Mouse (Mus musculus): Measurements from ENCODE around the gene Ube2e1. TPM values are rescaled to one million over a fixed set of nuclear protein-coding genes. Genes with fewer than 3 reads are reported as not detected.
"Not testable (repeated sequence)": the region's sequence is repeated elsewhere in the genome, so short reads cannot be mapped to it uniquely, and the experiment has no call there.

Gene Ube2e1
- total RNA-seq, 2 experiments from 2014 or later: 96.6 to 102 TPM

DNA sequence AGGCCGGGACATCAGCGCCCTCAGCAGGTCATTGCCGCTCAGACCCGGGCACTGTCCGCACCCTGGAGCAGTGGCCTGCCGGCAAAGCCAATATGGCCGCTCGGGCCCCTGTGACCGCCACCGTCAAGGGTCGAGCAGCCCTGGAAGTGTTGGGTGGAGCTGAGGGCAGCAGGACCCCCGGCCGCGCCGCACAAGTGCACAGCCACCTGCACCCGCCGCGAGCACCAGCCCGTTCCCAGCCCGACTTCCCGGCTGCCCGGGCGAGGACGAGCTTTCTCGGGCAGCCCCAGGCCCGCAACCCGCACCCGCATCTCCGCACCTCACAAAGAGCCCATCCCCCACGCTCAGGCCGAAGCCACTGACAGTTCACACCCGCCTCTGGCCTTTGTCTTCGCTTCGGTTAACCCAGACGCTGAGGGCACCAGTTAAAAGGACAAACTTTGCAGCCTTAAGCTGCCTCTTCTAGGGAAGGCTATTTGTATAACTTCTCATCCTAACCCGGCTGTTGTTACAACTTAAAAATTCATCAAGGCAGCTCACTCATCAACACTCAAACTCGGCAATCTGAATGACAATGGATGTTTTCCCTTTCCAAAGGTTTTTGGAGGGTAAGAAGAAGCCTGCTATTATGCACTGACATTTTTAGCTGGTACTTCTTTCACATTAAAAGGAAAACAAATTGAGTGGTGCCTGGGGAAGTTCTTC, 4.5 kb downstream of the Ube2e1 start:
- peak; percentile 25 to 26 for DNase-seq (ENCODE audit: low spot score in 2 of 2)

DNA sequence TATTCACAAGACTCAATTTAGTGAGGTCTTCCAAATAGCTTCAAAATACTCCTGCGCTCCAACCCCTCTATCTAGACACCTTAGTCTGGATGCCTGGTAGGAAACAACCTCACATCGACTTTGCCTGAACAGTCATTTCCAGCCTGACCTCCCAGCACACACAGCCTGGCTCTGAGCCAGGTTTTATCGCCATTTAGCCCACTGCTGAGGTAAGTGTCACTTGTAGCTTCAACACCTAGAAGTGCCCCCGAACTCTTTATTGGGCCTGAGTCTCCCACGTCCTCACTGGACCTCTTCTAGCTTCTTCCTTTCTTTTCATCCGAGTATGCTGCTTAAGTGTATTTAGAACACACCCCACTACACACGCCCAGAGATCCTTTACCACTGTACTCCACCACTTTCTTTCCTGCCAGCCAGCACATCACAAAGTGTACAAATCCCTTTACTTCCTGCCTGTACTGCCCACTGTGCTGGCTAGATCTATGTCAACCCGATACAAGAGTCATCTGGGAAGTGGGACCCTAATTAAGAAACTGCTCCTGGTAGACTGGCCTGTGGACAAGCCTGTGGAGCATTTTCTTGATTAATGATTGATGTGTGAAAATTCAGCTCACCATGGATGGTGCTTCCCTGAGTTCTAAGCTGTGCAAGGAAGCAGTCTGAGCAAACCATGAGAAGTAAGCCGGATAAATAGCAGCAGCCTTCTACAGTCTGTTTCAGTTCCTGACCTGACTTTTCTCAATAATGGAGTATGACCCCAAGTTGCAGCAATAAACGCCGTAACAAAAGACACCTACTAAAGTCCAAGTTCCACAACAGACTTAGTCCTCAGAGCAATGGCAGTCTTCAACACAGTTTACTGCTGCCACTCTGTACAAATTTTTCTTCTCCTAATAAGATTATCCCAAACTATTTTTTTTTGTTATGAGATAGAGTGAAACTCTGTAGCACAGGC, 13.9 kb downstream of the Ube2e1 start:
- no peak for DNase-seq (ENCODE audit: low spot score in 2 of 2)

DNA sequence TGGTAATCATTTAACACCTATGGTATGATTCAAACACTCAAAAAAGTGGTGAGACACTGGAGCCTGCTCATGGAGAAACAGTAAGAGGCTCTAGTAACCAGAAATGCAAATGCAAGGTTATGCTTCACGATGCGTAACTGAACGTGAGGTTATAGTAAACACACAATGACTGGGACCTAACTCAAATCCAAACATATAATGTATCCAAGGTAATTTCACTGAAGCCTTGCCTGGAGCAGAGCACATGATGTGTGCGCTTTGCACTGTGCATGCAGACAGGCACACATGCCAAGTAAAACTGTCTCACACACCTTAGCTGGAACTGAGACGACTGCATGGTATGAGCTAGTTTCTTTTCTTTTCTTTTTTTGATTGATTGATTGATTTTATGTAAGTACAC, 27.5 kb downstream of the Ube2e1 start:
- DNase-seq (ENCODE audit: low spot score in 2 of 2): no peak

DNA sequence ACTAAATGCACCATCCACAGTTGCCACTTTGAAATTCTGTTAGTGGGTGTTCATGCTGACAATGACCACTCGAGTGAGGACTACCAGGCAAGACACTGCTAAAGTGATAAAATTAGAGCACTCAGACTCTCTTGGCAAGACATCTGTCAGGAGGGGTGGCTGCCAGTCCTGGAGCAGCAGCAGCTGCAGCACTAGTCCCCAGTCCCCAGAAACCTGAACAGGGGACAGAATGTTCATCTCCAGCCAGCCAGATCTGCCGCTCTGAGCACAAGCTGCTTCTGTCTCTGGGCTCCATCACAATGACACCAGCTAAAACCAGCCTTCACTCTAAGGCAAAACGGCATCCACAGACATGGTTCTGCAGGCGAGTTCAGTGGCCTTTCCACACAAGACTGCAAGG, 28.4 kb downstream of the Ube2e1 start:
- DNase-seq (ENCODE audit: low spot score in 2 of 2): peak in 1 of 2 experiments; percentile 27

DNA sequence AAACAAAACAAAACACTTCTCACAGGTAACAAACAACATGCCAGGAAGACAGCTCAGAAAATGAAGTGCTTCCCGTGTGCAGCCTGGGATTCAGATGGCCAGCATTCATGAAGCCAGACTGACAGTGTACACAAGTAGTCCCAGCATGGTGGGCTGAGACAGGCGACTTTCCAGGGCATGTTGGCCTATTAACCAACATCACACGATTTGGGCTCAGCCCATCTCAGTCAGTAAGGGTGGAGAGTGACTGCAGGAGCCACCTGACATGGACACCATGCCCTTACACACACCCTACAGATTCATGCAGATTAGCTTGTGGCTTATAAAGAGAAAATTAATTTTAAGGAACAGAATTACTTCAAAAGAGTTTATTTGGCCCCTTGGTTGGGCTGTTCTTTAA, 28.9 kb downstream of the Ube2e1 start:
- no peak for DNase-seq (ENCODE audit: low spot score in 2 of 2)

DNA sequence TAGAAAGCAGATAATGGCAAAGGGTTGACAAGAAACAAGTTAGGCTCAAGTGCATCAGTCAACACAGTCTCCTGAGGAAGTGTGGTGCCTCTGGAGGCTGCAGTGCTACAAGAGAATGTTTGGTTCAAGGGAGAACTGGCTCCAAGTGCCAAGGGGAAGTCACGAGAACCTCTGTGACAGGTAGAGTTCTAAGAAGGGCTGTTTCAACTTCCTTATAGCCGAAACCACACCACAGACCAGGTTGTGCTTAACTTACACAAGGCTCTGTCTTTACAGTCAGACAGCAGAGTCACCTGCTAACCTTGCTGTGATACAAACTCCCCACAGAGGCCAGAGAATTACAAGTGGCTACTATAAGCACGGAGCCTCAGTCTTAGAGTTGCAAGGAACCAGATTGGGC, 30.1 kb downstream of the Ube2e1 start:
- DNase-seq (ENCODE audit: low spot score in 2 of 2): no peak

DNA sequence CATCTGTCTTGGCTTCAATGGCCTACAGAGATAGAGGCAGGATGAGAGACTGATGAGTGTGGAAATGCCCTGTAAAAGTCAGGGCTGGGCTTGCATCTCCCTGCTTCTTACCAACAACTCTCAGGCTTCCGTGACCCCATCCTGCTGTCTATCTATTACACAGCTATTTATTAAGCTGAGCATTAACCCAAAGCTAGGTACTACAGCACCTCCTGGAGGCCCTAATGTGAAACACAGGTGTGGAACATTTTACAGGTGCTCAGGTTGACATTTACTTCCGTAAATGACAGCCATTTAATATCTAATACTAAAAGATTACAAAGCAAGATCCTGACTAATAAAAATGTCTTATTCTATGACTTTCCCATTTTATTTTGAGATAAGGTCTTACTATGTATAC, 31.0 kb downstream of the Ube2e1 start:
- DNase-seq (ENCODE audit: low spot score in 2 of 2): no peak

DNA sequence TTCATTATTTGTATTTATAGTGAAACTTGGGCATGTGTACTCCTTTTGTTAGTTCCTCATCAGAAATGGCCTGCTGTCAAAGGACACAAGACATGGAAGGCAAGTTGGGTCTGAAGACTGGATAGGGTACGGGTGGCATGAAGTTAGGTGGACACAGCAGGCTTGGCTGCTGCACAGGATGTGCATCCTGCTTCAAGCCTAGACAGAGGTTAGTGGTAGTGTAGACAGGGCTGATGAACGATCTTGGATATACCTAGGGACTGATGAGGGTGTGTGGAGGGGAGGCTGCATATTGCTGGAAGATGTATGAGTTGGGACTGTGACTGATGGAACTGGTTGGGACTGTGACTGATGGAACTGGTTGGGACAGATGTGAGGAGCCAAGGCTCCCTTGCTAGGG, 32.8 kb downstream of the Ube2e1 start:
- DNase-seq (ENCODE audit: low spot score in 2 of 2): no peak

DNA sequence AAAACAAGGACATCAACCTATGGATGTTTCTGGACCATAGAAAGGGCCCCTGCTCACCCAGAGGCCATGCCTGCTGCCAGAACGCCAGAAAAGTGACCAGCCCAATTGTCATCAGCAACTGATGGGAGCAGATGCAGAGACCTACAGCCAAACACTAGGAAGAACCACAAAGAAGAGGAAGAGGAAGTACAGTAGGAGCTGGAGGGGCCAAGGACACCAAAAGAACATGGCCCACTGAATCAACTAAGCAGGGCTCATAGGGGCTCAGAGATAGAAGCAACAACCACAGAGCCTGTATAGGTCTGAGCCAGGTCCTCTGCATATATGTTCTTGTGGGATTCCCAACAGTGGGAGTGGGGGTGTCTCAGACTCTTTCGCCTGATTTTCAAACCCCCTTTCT, 34.2 kb downstream of the Ube2e1 start:
- DNase-seq (ENCODE audit: low spot score in 2 of 2): no peak

DNA sequence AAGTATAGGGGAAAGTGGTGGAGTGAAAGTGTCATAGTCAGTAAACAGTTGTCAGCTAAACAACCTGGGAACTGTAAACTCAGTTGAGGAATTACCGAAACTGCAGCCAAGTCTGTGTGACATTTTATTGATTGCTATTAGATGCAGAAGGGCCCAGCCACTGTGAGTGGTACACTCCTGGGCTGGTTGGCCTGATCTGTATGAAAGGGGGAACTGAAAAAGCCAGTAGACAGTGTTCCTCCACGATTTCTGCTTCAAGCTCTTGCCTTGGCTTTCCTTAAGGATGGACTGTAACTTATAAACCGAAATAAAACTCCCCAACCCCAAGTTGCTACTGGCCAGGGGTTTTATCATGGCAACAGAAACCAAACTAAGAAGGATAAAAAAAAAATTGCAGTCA, 39.1 kb downstream of the Ube2e1 start:
- no peak for DNase-seq (ENCODE audit: low spot score in 2 of 2)

DNA sequence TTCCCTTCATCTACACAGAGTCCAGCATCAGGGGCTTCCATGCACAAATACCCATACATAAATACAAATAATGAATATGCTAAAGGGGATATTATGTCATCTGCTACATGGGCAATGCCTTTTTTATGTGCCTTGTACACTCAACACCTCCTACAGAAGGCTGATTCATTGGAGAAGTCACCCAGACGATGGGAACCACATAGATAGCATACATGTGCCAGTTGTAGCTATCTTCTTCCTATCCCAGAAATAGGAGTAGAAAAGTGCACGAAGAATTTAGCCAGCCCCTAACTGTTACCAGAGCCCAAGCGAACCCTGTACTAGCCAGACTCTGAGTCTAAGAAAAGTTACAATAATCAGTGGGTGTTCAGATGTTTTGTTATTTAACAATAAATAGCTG, 39.5 kb downstream of the Ube2e1 start:
- no peak for DNase-seq (ENCODE audit: low spot score in 2 of 2)

DNA sequence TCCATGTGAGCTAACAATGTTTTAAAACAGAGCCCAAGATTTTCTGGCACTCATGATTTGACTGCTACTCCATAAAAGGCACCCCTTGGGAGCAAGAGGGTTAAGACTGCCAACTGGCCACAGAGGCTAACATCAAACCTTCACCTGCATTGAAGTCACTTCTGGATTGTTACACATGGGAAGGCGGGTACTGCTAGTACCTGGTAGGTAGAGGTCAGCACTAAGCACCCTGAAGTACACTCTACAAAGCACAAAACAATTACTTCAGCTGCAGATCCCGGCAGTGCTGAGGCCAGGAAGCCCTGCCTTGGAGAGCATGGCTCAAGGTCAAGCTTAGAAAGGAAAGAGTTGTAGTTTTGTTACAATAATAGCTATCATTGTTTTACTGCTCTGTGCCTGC, 44.3 kb downstream of the Ube2e1 start:
- DNase-seq (ENCODE audit: low spot score in 2 of 2): no peak

DNA sequence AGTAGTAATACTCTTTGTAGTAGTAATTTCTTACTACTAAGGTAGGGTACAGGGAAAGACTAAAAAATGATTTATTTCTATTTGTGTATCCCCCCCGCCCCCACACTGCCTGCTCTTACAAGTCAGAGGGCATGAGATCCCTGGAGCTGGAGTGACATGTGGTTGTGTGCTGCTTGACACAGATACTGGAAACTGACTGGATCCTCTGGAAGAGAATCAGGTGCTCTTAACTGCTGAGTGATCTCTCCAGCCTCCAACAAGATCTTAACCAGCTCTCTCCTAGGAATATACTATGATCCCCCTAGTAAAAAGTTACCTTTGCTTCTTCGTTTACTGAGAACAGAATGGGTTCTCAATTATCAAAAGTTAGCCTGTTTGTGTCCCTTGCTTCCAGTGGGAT, 45.2 kb downstream of the Ube2e1 start:
- DNase-seq (ENCODE audit: low spot score in 2 of 2): no peak

DNA sequence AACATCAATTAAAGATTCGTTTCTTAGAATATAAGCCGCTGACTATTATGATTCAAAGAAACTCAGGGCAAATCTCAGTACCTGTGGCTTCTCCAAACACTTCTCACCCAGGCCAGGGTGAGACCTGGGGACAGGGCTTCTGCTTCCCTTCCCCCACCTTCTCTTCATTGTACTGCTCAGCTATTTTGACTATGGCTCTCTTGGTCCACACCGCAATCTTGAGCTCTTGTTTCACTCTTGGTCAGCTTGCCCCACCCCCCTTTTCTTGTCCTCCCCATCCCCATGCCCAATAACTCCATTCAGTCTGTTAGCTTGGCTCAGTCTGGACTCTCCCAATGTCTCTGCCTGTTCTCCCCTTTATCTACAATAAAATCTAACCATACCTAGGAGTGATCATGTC, 46.2 kb downstream of the Ube2e1 start:
- DNase-seq (ENCODE audit: low spot score in 2 of 2): no peak

DNA sequence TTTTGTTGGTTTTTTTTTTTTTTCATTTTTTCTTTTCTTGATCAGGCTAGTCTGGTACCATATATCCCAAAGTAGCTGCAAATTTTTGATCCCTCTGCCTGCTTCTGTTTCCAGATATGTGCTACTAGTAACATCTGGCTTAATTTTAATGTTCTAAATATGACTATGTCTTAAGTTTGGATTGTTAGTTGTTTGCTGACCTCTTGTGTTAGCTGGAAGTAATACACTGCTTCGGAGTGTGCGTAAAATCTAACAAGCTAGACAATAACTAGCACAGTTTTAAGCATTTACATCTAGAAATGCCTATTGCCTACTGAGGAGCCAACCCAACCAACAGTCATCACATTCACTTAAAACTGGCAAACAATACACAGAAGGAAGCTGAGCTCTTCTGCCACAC, 47.1 kb downstream of the Ube2e1 start:
- no peak for DNase-seq (ENCODE audit: low spot score in 2 of 2)

DNA sequence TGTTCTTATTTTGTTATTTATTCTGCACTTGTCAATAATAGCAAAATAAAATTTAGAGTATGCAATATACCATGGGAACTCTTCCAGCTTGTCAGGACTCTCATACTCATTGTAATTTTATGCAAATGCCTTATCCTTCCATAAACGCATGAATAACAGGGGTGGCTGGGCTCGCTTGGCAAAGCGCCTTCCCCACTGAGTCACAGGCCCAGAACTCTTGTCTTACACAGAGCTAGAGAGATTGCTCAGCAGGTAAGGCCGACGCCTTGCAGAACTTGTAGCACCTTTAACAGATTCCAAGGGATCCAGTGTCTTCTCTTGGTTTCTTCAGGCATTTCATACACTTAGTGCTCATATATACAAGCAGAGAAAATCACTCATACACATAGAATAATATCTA, 51.3 kb downstream of the Ube2e1 start:
- DNase-seq (ENCODE audit: low spot score in 2 of 2): no peak

DNA sequence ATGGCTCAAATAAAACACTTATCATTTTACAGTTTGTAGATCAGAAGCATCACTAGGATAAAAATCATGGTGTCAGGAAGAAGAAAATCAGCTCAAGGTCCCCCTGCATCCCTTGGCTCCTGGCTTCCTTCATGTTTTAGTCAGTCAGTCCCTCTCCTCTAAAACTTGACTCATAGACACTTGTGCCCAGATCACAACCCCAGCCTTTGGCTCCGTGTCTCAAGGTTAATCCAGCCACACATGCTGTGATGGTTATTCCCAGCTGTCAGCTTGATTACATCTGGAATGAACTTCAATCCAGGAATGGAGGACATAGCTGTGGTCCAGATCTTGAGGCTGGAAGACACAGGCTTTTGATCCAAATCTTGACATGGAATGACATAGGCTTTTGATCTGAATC, 57.1 kb downstream of the Ube2e1 start:
- no peak for DNase-seq (ENCODE audit: low spot score in 2 of 2)

DNA sequence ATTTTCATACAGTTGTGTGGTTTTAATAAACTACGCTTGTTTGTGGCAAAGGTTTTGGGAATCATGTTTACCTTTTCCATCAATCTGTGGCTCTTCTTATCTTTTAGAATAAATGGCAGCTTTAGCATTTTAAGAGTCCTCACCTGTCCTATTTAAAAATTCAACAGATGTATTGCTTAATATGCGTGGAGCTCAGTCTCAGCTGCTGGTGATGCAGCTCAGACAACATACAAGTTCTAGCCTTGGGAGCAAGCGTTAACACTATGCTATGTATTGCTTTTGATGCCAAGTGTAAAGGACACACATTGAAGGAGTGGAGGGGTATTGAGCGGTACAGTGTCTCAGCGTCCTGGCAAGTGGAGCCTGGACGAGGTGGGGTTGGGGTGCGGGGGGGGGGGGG, 60.0 kb downstream of the Ube2e1 start:
- no peak for DNase-seq (ENCODE audit: low spot score in 2 of 2)

DNA sequence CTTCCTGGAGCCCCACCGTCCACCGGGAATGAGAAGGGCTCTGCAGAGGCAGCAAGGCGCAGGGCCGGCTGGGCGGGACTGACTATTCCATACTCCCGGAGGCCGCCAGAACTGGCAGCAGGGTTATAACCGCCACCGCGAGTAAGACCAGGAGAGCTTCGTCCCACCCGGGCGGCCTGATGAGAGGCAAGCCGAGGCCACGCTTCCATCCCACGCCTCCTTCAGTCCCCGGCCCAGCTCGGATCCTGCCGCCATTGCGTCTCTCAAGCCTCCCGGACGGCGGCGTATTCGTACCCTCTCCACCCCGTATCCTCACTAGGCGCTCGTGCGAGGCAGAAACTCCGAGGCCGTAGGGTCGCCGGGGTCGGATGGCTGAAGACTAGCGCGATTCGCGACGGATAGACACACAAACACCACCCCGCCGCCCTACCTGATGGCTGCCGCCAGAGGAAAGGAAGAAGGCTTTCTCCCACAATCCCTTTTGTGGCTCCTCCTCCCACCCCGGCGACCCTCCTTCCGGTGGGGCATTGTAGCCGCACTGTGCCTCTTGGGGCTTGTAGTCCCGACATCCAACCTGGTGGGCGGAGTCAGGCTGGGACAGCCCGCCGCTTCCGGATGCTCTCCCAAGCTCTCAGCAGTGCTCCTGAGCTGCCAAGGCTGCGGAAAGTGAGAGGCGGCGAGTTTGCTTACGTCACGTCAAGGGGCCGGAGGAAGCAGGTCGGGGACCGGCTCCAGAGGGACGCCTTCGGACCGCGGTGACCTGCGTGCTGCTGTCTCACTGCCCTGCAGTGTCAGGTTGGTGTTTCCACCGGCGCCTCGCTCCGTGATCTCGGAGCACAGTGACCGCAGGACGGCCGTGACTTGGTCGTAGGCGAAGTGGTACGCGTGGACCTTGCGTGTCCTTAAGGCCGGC, 60.9 kb downstream of the Ube2e1 start, which contains the start of the genes Nkiras1 and Rpl15:
TSS of gene Nkiras1 (plus strand) at position 608 of the 913 bp plus-strand sequence.
TSS of gene Rpl15 (minus strand) at position 863 of the 913 bp plus-strand sequence.
- DNase-seq (ENCODE audit: low spot score in 2 of 2): peak; percentile 96 to 98

DNA sequence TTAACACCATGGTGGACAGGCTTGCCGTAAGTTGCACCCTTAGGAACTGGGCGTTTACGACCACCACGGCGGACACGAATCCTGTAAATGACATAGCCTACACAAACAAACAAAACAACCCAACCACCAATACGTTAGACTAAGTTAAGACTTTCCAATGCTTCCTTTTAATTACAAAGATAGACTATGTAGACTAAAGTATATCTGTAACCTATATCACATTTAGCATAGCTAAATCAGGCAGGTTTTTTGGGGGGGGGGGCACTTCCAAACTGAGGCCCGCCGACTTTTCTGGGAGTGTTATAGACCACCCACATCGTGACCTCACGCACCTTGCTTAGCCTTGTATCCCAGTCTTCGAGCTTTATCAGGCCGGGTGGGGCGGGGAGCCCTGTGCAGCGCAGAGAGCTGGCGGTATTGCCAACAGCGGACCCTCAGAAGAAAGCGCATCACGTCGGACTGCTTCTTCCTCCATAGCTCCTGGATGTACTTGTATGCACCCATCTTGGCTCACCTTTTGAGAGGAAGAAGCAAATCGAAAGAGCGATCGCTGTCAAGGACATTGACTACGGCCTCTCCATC, 61.6 kb downstream of the Ube2e1 start:
- not testable (repeated sequence) for DNase-seq (ENCODE audit: low spot score in 2 of 2)

DNA sequence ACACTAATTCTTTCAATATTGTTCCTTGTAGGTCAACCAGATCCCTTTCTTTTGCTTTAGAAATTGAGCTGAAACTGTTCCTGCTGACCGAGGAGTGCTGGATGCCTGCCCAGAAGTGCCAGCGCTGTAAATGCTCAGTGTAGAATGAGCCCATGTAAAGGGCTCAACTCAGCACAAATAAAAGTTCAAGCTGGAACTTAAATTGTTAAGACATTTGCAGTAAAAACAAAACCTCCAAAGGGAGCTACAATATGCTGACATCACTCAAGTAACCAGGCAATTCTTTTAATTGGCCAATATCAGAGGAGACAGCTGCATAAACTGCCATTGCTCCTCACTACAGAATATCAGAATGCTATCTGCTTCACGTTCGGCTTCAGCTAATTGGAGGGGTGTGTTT, 68.2 kb downstream of the Ube2e1 start:
- peak in 1 of 2 experiments; percentile 29 for DNase-seq (ENCODE audit: low spot score in 2 of 2)

Measured in gastrocnemius, postnatal 4 days (tissue).